Comparison of ENCODE assay signal across 8 mouse cellular contexts in genomic region chr4:151988014-151988341, GRCm38 (mm10). TPM values are rescaled to one million over a fixed set of nuclear protein-coding genes. Genes with fewer than 3 reads are reported as not detected.
DNase-seq lines count a peak whose midpoint lies in the region; ATAC-seq and TF ChIP-seq lines count a peak whose summit lies in the region.

No protein-coding gene starts in this region.

- ATAC-seq in kidney, postnatal 0 days (replicated peaks; ENCODE audit: low FRiP score, low read depth) = no peak
- no peak for ATAC-seq in hindbrain, embryonic 15.5 days (ENCODE audit: low FRiP score, low read depth)
- ATAC-seq in midbrain, postnatal 0 days (ENCODE audit: low FRiP score) = 0 out of 2 replicates have a peak, but pooled peaks have one; percentile 2

- 22% methylated on average over 10 of the region's 10 CpGs for WGBS in kidney, postnatal 0 days
- WGBS in hindbrain, embryonic 15.5 days = 24% methylated on average over 10 of the region's 10 CpGs
- WGBS in midbrain, postnatal 0 days = 21% methylated on average over 10 of the region's 10 CpGs

- H3K27me3 ChIP-seq in kidney, postnatal 0 days (ENCODE audit: insufficient read depth, low read length) = no peaks in the 10 kb centered on the region
- H3K27me3 ChIP-seq in hindbrain, embryonic 15.5 days = no peaks in the 10 kb centered on the region
- no peaks in the 10 kb centered on the region for H3K27me3 ChIP-seq in midbrain, postnatal 0 days (ENCODE audit: insufficient read depth, low read length)

- H3K4me2 ChIP-seq in kidney, postnatal 0 days (ENCODE audit: low read length) = peak overlapping the region; percentile 81
- H3K4me2 ChIP-seq in hindbrain, embryonic 15.5 days = peak overlapping the region; percentile 72
- peak overlapping the region; percentile 86 for H3K4me2 ChIP-seq in midbrain, postnatal 0 days (ENCODE audit: low read depth, low read length, poor library complexity, severe bottlenecking)

- H3K4me1 ChIP-seq in kidney, postnatal 0 days (replicated peaks; ENCODE audit: insufficient read depth, low read length) = peaks cover 12% of the 10 kb centered on the region; the same call in 1 of the 2 replicates
- peaks cover 26% of the 10 kb centered on the region for H3K4me1 ChIP-seq in hindbrain, embryonic 15.5 days (replicated peaks)
- peaks cover 5% of the 10 kb centered on the region; the same call in 1 of the 2 replicates for H3K4me1 ChIP-seq in midbrain, postnatal 0 days (ENCODE audit: insufficient read depth, low read length)

- no peak for TF ChIP-seq CTCF in kidney, postnatal 0 days (IDR thresholded peaks at IDR 0.05; ENCODE audit: low read depth)
- TF ChIP-seq CTCF in brain, embryonic 14.5 days (IDR thresholded peaks at IDR 0.05; ENCODE audit: borderline replicate concordance, extremely low read depth, insufficient read depth, insufficient read length) = no peak
- no peak for TF ChIP-seq CTCF in midbrain, postnatal 0 days (IDR thresholded peaks at IDR 0.05)

- H3K27ac ChIP-seq in kidney, postnatal 0 days = peak overlapping the region; percentile 63; the same call in 1 of the 2 replicates
- peak overlapping the region; percentile 81 for H3K27ac ChIP-seq in hindbrain, embryonic 15.5 days (replicated peaks)
- peak overlapping the region; percentile 88 for H3K27ac ChIP-seq in midbrain, postnatal 0 days (ENCODE audit: low read depth, low read length)

- TF ChIP-seq POLR2A in brain, embryonic 14.5 days (IDR thresholded peaks at IDR 0.05; ENCODE audit: borderline replicate concordance, extremely low read depth, insufficient read depth, insufficient read length, poor library complexity, severe bottlenecking) = no peak

- H3K36me3 ChIP-seq in kidney, postnatal 0 days (ENCODE audit: insufficient read depth, low read length) = peaks cover 22% of the 10 kb centered on the region
- H3K36me3 ChIP-seq in hindbrain, embryonic 15.5 days = peaks cover 27% of the 10 kb centered on the region
- H3K36me3 ChIP-seq in midbrain, postnatal 0 days (ENCODE audit: insufficient read depth, low read length) = peaks cover 28% of the 10 kb centered on the region

- peak overlapping the region; percentile 93 for H3K9ac ChIP-seq in kidney, postnatal 0 days (ENCODE audit: low read depth, low read length)
- peak overlapping the region; percentile 86 for H3K9ac ChIP-seq in hindbrain, embryonic 15.5 days
- peak overlapping the region; percentile 93 for H3K9ac ChIP-seq in midbrain, postnatal 0 days (replicated peaks; ENCODE audit: low read length, poor library complexity, severe bottlenecking)

- no peak for DNase-seq in kidney, postnatal 0 days (ENCODE audit: low spot score)
- no peak for DNase-seq in kidney, postnatal 10 days
- peak; percentile 57 for DNase-seq in brain, embryonic 14.5 days (ENCODE audit: low read depth)
- no peak for DNase-seq in midbrain, postnatal 0 days (ENCODE audit: low spot score)
- DNase-seq in right cerebral cortex, postnatal 10 days (ENCODE audit: low spot score in 2 of 2) = no peak
- no peak for DNase-seq in adrenal gland, postnatal 4 days (ENCODE audit: low spot score in 2 of 2)
- no peak for DNase-seq in spleen, adult 18-20 months

- H3K9me3 ChIP-seq in kidney, postnatal 0 days (replicated peaks; ENCODE audit: low read length) = no peaks in the 10 kb centered on the region
- no peaks in the 10 kb centered on the region for H3K9me3 ChIP-seq in hindbrain, embryonic 15.5 days
- no peaks in the 10 kb centered on the region for H3K9me3 ChIP-seq in midbrain, postnatal 0 days (ENCODE audit: low read length)

- peak overlapping the region; percentile 71 for H3K4me3 ChIP-seq in kidney, postnatal 0 days (replicated peaks; ENCODE audit: low read depth, low read length)
- H3K4me3 ChIP-seq in hindbrain, embryonic 15.5 days = peak overlapping the region; percentile 70
- H3K4me3 ChIP-seq in midbrain, postnatal 0 days (ENCODE audit: low read depth, low read length) = peak overlapping the region; percentile 79

RNA-seq across cellular contexts. Expression of gene Thap3, which starts 0.8 kb away (rescaled TPM):
- 34.5 and 35.1 TPM in 2 replicates for polyA plus RNA-seq in kidney, postnatal 0 days (2015; fragmentation: Nextera tagmentation; extraction: Ambion mirVana)
- polyA plus RNA-seq in brain, embryonic 14.5 days (2012; rRNA removed) = 37.9 and 43.4 TPM in 2 replicates
- polyA plus RNA-seq in hindbrain, embryonic 15.5 days (2015; fragmentation: Nextera tagmentation; extraction: Ambion mirVana) = 35.7 and 36.7 TPM in 2 replicates
- 13.8 and 21.1 TPM in 2 replicates for total RNA-seq in midbrain, postnatal 0 days (2014; rRNA removed)
- polyA plus RNA-seq in midbrain, postnatal 0 days (2015; fragmentation: Nextera tagmentation; extraction: Ambion mirVana) = 42.7 and 45.7 TPM in 2 replicates
- total RNA-seq in adrenal gland, postnatal 4 days (2021) = 10 to 100 TPM; 35.6 to 41.8 TPM

RNA-seq across cellular contexts. Expression of gene Phf13, which starts 8.1 kb away (rescaled TPM):
- 23.6 and 23.7 TPM in 2 replicates for polyA plus RNA-seq in kidney, postnatal 0 days (2015; fragmentation: Nextera tagmentation; extraction: Ambion mirVana)
- polyA plus RNA-seq in brain, embryonic 14.5 days (2012; rRNA removed) = 18.4 and 19.6 TPM in 2 replicates
- polyA plus RNA-seq in hindbrain, embryonic 15.5 days (2015; fragmentation: Nextera tagmentation; extraction: Ambion mirVana) = 23.1 and 25.5 TPM in 2 replicates
- 17.2 and 18.3 TPM in 2 replicates for total RNA-seq in midbrain, postnatal 0 days (2014; rRNA removed)
- polyA plus RNA-seq in midbrain, postnatal 0 days (2015; fragmentation: Nextera tagmentation; extraction: Ambion mirVana) = 16.6 and 17.1 TPM in 2 replicates
- total RNA-seq in adrenal gland, postnatal 4 days (2021) = 10 to 100 TPM; 24.8 to 28.0 TPM

RNA-seq across cellular contexts. Expression of gene Klhl21, which starts 20.6 kb away (rescaled TPM):
- 10.7 and 11.2 TPM in 2 replicates for polyA plus RNA-seq in kidney, postnatal 0 days (2015; fragmentation: Nextera tagmentation; extraction: Ambion mirVana)
- 3.7 and 5.0 TPM in 2 replicates for polyA plus RNA-seq in brain, embryonic 14.5 days (2012; rRNA removed)
- polyA plus RNA-seq in hindbrain, embryonic 15.5 days (2015; fragmentation: Nextera tagmentation; extraction: Ambion mirVana) = 4.7 and 5.4 TPM in 2 replicates
- 9.0 and 13.2 TPM in 2 replicates for total RNA-seq in midbrain, postnatal 0 days (2014; rRNA removed)
- 3.5 and 4.1 TPM in 2 replicates for polyA plus RNA-seq in midbrain, postnatal 0 days (2015; fragmentation: Nextera tagmentation; extraction: Ambion mirVana)
- total RNA-seq in adrenal gland, postnatal 4 days (2021) = 10 to 100 TPM; 18.8 to 19.3 TPM

RNA-seq across cellular contexts. Expression of gene Zbtb48, which starts 39.5 kb away (rescaled TPM):
- 14.4 and 16.3 TPM in 2 replicates for polyA plus RNA-seq in kidney, postnatal 0 days (2015; fragmentation: Nextera tagmentation; extraction: Ambion mirVana)
- 26.8 and 33.6 TPM in 2 replicates for polyA plus RNA-seq in brain, embryonic 14.5 days (2012; rRNA removed)
- polyA plus RNA-seq in hindbrain, embryonic 15.5 days (2015; fragmentation: Nextera tagmentation; extraction: Ambion mirVana) = 18.3 and 18.5 TPM in 2 replicates
- 7.8 and 8.9 TPM in 2 replicates for total RNA-seq in midbrain, postnatal 0 days (2014; rRNA removed)
- polyA plus RNA-seq in midbrain, postnatal 0 days (2015; fragmentation: Nextera tagmentation; extraction: Ambion mirVana) = 17.0 and 20.6 TPM in 2 replicates
- total RNA-seq in adrenal gland, postnatal 4 days (2021) = 10 to 100 TPM; 16.8 to 17.0 TPM

RNA-seq across cellular contexts. Expression of gene Tas1r1, which starts 50.4 kb away (rescaled TPM):
- 0.39 and 0.45 TPM in 2 replicates for polyA plus RNA-seq in kidney, postnatal 0 days (2015; fragmentation: Nextera tagmentation; extraction: Ambion mirVana)
- 0.37 and 0.58 TPM in 2 replicates for polyA plus RNA-seq in brain, embryonic 14.5 days (2012; rRNA removed)
- polyA plus RNA-seq in hindbrain, embryonic 15.5 days (2015; fragmentation: Nextera tagmentation; extraction: Ambion mirVana) = 1.6 and 1.8 TPM in 2 replicates
- total RNA-seq in midbrain, postnatal 0 days (2014; rRNA removed) = 0.11 and 1.5 TPM in 2 replicates
- polyA plus RNA-seq in midbrain, postnatal 0 days (2015; fragmentation: Nextera tagmentation; extraction: Ambion mirVana) = 1.6 TPM in 2 replicates
- under 1 TPM; 0.25 to 0.37 TPM for total RNA-seq in adrenal gland, postnatal 4 days (2021)
